Mouse (Mus musculus) cerebellum, adult 2 months (tissue): ENCODE data around the gene Lamb3.

Experiments used
- CTCF ChIP-seq: fragments of 200-500 bp; IDR thresholded peaks from 2 replicates; pipeline ENCODE4 v1.5.1; 2011; ENCODE audit warnings: low read depth, mild to moderate bottlenecking, control low read depth, low read length, moderate library complexity, borderline replicate concordance; ENCODE audit not compliant: insufficient read depth
- POLR2A ChIP-seq: fragments of 200-500 bp; IDR thresholded peaks from 2 replicates; pipeline ENCODE4 v1.6.1; 2011; ENCODE audit warnings: low read length, control low read depth, borderline replicate concordance; ENCODE audit not compliant: insufficient read depth

- TF ChIP-seq CTCF: no peak
- TF ChIP-seq POLR2A: no peak
Measured at GRCm38 (mm10) chr1:193289076-193289475, 81.6 kb downstream of the Lamb3 start.
